Comparison of ENCODE assay signal across 16 mouse cellular contexts in genomic region chr15:91753378-91754080, GRCm38 (mm10).
DNase-seq lines count a peak whose midpoint lies in the region; ATAC-seq and TF ChIP-seq lines count a peak whose summit lies in the region.
"Had no signal": no experiment of that assay in that cellular context is flagged by ENCODE, and none has a peak within 500 bp of the region (broad histone marks: within the 10 kb centered on the region; RNA-seq: fewer than 3 reads in every experiment).

No protein-coding gene starts in this region.

- no peak for DNase-seq in heart, adult 8-10 months (ENCODE audit: low spot score)
- DNase-seq in midbrain, postnatal 0 days (ENCODE audit: low spot score) = peak; percentile 14
- no peak for DNase-seq in stomach, postnatal 0 days (ENCODE audit: low spot score)
- no peak for DNase-seq in left cerebral cortex, postnatal 4 days
- no peak for DNase-seq in heart, postnatal 10 days
- DNase-seq: adrenal gland, postnatal 10 days; cerebellum, adult 18-20 months; heart, adult 18-20 months; lung, adult 18-20 months; spleen, adult 18-20 months had no signal

- no peaks in the 10 kb centered on the region for H3K4me1 ChIP-seq in heart, embryonic 13.5 days
- H3K4me1 ChIP-seq in midbrain, postnatal 0 days (ENCODE audit: insufficient read depth, low read length) = no peaks in the 10 kb centered on the region
- H3K4me1 ChIP-seq in midbrain, embryonic 15.5 days = peaks cover 5% of the 10 kb centered on the region; the same call in 1 of the 2 replicates
- no peaks in the 10 kb centered on the region for H3K4me1 ChIP-seq in forebrain, embryonic 15.5 days
- H3K4me1 ChIP-seq in stomach, postnatal 0 days (replicated peaks; ENCODE audit: control insufficient read depth, insufficient read depth) = no peaks in the 10 kb centered on the region

- no peak overlapping the region for H3K9ac ChIP-seq in heart, embryonic 13.5 days
- no peak overlapping the region for H3K9ac ChIP-seq in midbrain, postnatal 0 days (replicated peaks; ENCODE audit: low read length, poor library complexity, severe bottlenecking)
- H3K9ac ChIP-seq in midbrain, embryonic 15.5 days = no peak overlapping the region
- H3K9ac ChIP-seq in forebrain, embryonic 15.5 days (replicated peaks) = no peak overlapping the region
- H3K9ac ChIP-seq in stomach, postnatal 0 days (ENCODE audit: low read length) = no peak overlapping the region
- H3K9ac ChIP-seq: midbrain, embryonic 12.5 days had no signal

- WGBS in heart, embryonic 13.5 days = 69% methylated on average over 14 of the region's 14 CpGs
- 71% methylated on average over 14 of the region's 14 CpGs for WGBS in midbrain, postnatal 0 days
- WGBS in midbrain, embryonic 15.5 days = 69% methylated on average over 14 of the region's 14 CpGs
- 64% methylated on average over 14 of the region's 14 CpGs for WGBS in forebrain, embryonic 15.5 days
- WGBS in stomach, postnatal 0 days = 73% methylated on average over 14 of the region's 14 CpGs

- intact Hi-C loops in left cerebral cortex, postnatal 4 days (cut with DNase I) = loop anchor here (5.0 to 10.0 kb wide), 4 partner anchors 146 to 759 kb away; no protein-coding TSS in a partner anchor
- intact Hi-C loops in heart, postnatal 10 days (cut with DNase I) = loop anchor here (1.0 to 2.0 kb wide), 3 partner anchors 144 to 453 kb away; no protein-coding TSS in a partner anchor

- no peak overlapping the region for H3K27ac ChIP-seq in heart, embryonic 13.5 days (replicated peaks)
- no peak overlapping the region for H3K27ac ChIP-seq in midbrain, postnatal 0 days (ENCODE audit: low read depth, low read length)
- no peak overlapping the region for H3K27ac ChIP-seq in midbrain, embryonic 15.5 days
- no peak overlapping the region for H3K27ac ChIP-seq in forebrain, embryonic 15.5 days (replicated peaks)
- no peak overlapping the region for H3K27ac ChIP-seq in stomach, postnatal 0 days (replicated peaks)
- H3K27ac ChIP-seq: midbrain, embryonic 12.5 days had no signal

- ATAC-seq in heart, embryonic 13.5 days (ENCODE audit: extremely low read depth, insufficient number of reproducible peaks, low FRiP score, low TSS enrichment) = no peak
- ATAC-seq in midbrain, postnatal 0 days (ENCODE audit: low FRiP score) = no peak
- no peak for ATAC-seq in midbrain, embryonic 15.5 days (replicated peaks)
- ATAC-seq in forebrain, embryonic 15.5 days (replicated peaks) = peak; percentile 16; the same call in 1 of the 2 replicates
- no peak for ATAC-seq in stomach, postnatal 0 days (ENCODE audit: low FRiP score, low TSS enrichment)
- ATAC-seq: inflammation-experienced regulatory T-cells, adult 6 months; Patski had no signal

- peak overlapping the region; percentile 52 for H3K4me2 ChIP-seq in heart, embryonic 13.5 days
- no peak overlapping the region for H3K4me2 ChIP-seq in midbrain, postnatal 0 days (ENCODE audit: low read depth, low read length, poor library complexity, severe bottlenecking)
- H3K4me2 ChIP-seq in midbrain, embryonic 15.5 days = no peak overlapping the region
- H3K4me2 ChIP-seq in forebrain, embryonic 15.5 days (replicated peaks) = no peak overlapping the region
- peak overlapping the region; percentile 41 for H3K4me2 ChIP-seq in stomach, postnatal 0 days (replicated peaks; ENCODE audit: low read depth)
- H3K4me2 ChIP-seq: midbrain, embryonic 12.5 days had no signal

- no peak for TF ChIP-seq EP300 in stomach, postnatal 0 days (optimal IDR thresholded peaks at IDR 0.05)

- H3K36me3 ChIP-seq in heart, embryonic 13.5 days = peaks cover 29% of the 10 kb centered on the region
- no peaks in the 10 kb centered on the region for H3K36me3 ChIP-seq in midbrain, postnatal 0 days (ENCODE audit: insufficient read depth, low read length)
- H3K36me3 ChIP-seq in midbrain, embryonic 15.5 days (replicated peaks) = no peaks in the 10 kb centered on the region
- H3K36me3 ChIP-seq in forebrain, embryonic 15.5 days = no peaks in the 10 kb centered on the region
- H3K36me3 ChIP-seq in stomach, postnatal 0 days (ENCODE audit: control insufficient read depth, insufficient read depth, low read length) = 0 out of 2 replicates have a peak, but pooled peaks cover 4% of the 10 kb centered on the region
- H3K36me3 ChIP-seq: midbrain, embryonic 12.5 days had no signal

- no peak overlapping the region for H3K4me3 ChIP-seq in heart, embryonic 13.5 days
- no peak overlapping the region for H3K4me3 ChIP-seq in midbrain, postnatal 0 days (ENCODE audit: low read depth, low read length)
- no peak overlapping the region for H3K4me3 ChIP-seq in midbrain, embryonic 15.5 days
- H3K4me3 ChIP-seq in forebrain, embryonic 15.5 days = no peak overlapping the region
- no peak overlapping the region; the same call in 1 of the 2 replicates for H3K4me3 ChIP-seq in stomach, postnatal 0 days (ENCODE audit: low read depth, low read length)
- H3K4me3 ChIP-seq: midbrain, embryonic 12.5 days had no signal

- TF ChIP-seq CTCF in midbrain, postnatal 0 days (IDR thresholded peaks at IDR 0.05) = no peak
- no peak for TF ChIP-seq CTCF in stomach, postnatal 0 days (IDR thresholded peaks at IDR 0.05; ENCODE audit: low read depth)

- no peaks in the 10 kb centered on the region for H3K27me3 ChIP-seq in heart, embryonic 13.5 days (replicated peaks)
- H3K27me3 ChIP-seq in midbrain, postnatal 0 days (ENCODE audit: insufficient read depth, low read length) = no peaks in the 10 kb centered on the region
- no peaks in the 10 kb centered on the region for H3K27me3 ChIP-seq in midbrain, embryonic 15.5 days (replicated peaks)
- no peaks in the 10 kb centered on the region for H3K27me3 ChIP-seq in forebrain, embryonic 15.5 days
- no peaks in the 10 kb centered on the region for H3K27me3 ChIP-seq in stomach, postnatal 0 days (ENCODE audit: control insufficient read depth, insufficient read depth, low read length)
- H3K27me3 ChIP-seq: midbrain, embryonic 12.5 days; Patski had no signal

- H3K9me3 ChIP-seq in heart, embryonic 13.5 days = no peaks in the 10 kb centered on the region
- H3K9me3 ChIP-seq in midbrain, postnatal 0 days (ENCODE audit: low read length) = no peaks in the 10 kb centered on the region
- H3K9me3 ChIP-seq in midbrain, embryonic 15.5 days = no peaks in the 10 kb centered on the region
- H3K9me3 ChIP-seq in forebrain, embryonic 15.5 days = no peaks in the 10 kb centered on the region
- H3K9me3 ChIP-seq in stomach, postnatal 0 days (ENCODE audit: control insufficient read depth, low read length) = no peaks in the 10 kb centered on the region
- H3K9me3 ChIP-seq: midbrain, embryonic 12.5 days had no signal

Comparison
In these comparisons a context has a peak if more than half of its experiments do, and no peak if none do; other contexts are left out.
1. H3K4me2 ChIP-seq: peak in heart, embryonic 13.5 days (single experiment) and stomach, postnatal 0 days (single experiment); none in midbrain, postnatal 0 days (single experiment), midbrain, embryonic 15.5 days (single experiment) and forebrain, embryonic 15.5 days (single experiment).